Mouse (Mus musculus): ENCODE measurements around the gene Gm8947.

DNA sequence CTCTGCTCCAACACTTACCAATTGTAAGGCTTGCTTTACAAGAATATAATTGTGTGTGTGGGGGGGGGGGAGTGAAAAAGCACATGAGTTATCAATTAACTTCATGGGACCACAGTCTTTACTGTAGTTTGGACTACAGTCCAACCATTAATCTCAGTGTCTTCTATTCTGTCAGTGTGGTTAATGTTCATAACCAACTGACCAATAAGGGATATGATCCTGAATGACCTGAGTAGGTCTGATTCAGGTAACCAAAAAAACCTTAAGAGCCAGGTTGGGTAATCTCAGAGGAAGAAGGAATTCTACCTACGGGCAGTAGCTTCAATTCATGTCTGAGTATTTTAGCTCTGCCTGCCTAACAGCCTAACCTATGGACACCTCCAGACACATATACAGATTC is 32.4 kb downstream of the Gm8947 start:
- TF ChIP-seq CTCF (IDR thresholded peaks at IDR 0.05; ENCODE audit: extremely low read depth, insufficient read length, insufficient replicate concordance, low read depth, low read length) (no peak), POLR2A (IDR thresholded peaks at IDR 0.05; ENCODE audit: low read depth, low read length) (no peak)
